Mouse (Mus musculus) stomach, postnatal 0 days (tissue): ENCODE data around the gene Gm43302.

Source experiments
- CTCF ChIP-seq: IDR thresholded peaks from 2 replicates; pipeline ENCODE4 v1.5.1; 2016; ENCODE audit warnings: antibody characterized with exemption, low read depth, mild to moderate bottlenecking, moderate library complexity
- EP300 ChIP-seq: optimal IDR thresholded peaks from 2 replicates; pipeline ENCODE3; 2016; ENCODE audit warnings: antibody characterized with exemption

DNA sequence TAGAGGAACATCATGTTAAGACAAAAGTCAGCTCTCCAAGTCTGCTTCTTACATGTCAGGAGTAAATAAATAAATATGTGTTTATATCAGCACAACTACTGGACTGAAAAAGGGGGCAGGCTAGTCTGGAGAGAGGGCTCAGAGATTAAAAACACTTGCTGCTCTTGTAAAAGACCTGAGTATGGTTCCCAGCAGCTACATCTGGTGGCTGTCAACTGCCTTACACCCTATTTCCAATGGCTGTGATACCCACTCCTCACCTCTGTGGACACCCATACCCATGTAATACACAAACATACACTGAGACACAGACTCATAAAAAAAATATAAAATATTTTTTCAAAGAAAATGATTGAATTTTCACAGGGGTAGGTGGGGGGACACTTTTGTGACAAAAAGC is 41.0 kb downstream of the Gm43302 start:
- peak; percentile 17; the same call in 1 of the 2 replicates for TF ChIP-seq CTCF
- no peak for TF ChIP-seq EP300
